Mouse (Mus musculus): ENCODE data around the gene Smoc1.

- no peak for TF ChIP-seq CTCF (conservative IDR thresholded peaks at IDR 0.05; ENCODE audit: insufficient read depth, insufficient read length, low read depth, low read length)
- no peak for TF ChIP-seq POLR2A (IDR thresholded peaks at IDR 0.05; ENCODE audit: low read depth, low read length)
These were observed 146.4 kb downstream of the Smoc1 start for GRCm38 (mm10) chr12:81173011-81173410.
